Mouse (Mus musculus): Measurements from ENCODE around the gene Tmem181a. TPM values are rescaled to one million over a fixed set of nuclear protein-coding genes. Genes with fewer than 3 reads are reported as not detected.
"Not testable (repeated sequence)": the region's sequence is repeated elsewhere in the genome, so short reads cannot be mapped to it uniquely, and the experiment has no call there.

Tmem181a gene
- total RNA-seq, 4 experiments from 2014 or later, result 13.9 to 15.1 (median 14.4) TPM

GRCm38 (mm10) chr17:6305656-6306270 is 49.1 kb downstream of the Tmem181a start:
- DNase-seq, result not testable (repeated sequence)

- DNase-seq, result not testable (repeated sequence)
These were observed 49.8 kb downstream of the Tmem181a start for GRCm38 (mm10) chr17:6306503-6306902.

- not testable (repeated sequence) for DNase-seq
These were observed 55.1 kb downstream of the Tmem181a start for GRCm38 (mm10) chr17:6311716-6312115.

- not testable (repeated sequence) for DNase-seq
These were observed 56.1 kb downstream of the Tmem181a start for GRCm38 (mm10) chr17:6312755-6313154.

- DNase-seq, result not testable (repeated sequence)
These were observed 57.8 kb downstream of the Tmem181a start for GRCm38 (mm10) chr17:6314493-6314892.

- not testable (repeated sequence) for DNase-seq
These were observed 59.0 kb downstream of the Tmem181a start for GRCm38 (mm10) chr17:6315706-6316105.

GRCm38 (mm10) chr17:6316379-6317126 is 59.9 kb downstream of the Tmem181a start:
- DNase-seq, result peak; percentile 38

GRCm38 (mm10) chr17:6317339-6317985 is 60.8 kb downstream of the Tmem181a start, which contains the start of gene Dynlt1a:
Dynlt1a (minus strand) TSS chr17:6317500.
- DNase-seq, result peak; percentile 97

- DNase-seq, result not testable (repeated sequence)
These were observed 64.6 kb downstream of the Tmem181a start for GRCm38 (mm10) chr17:6321081-6321777.

- DNase-seq, result not testable (repeated sequence)
These were observed 65.1 kb downstream of the Tmem181a start for GRCm38 (mm10) chr17:6321778-6322101.

- DNase-seq, result not testable (repeated sequence)
These were observed 68.4 kb downstream of the Tmem181a start for GRCm38 (mm10) chr17:6325021-6325420.

GRCm38 (mm10) chr17:6325543-6325942 is 68.9 kb downstream of the Tmem181a start:
- DNase-seq, result not testable (repeated sequence)

- not testable (repeated sequence) for DNase-seq
These were observed 70.9 kb downstream of the Tmem181a start for GRCm38 (mm10) chr17:6327554-6327953.

GRCm38 (mm10) chr17:6328997-6329396 is 72.3 kb downstream of the Tmem181a start:
- not testable (repeated sequence) for DNase-seq

GRCm38 (mm10) chr17:6342606-6343294 is 86.1 kb downstream of the Tmem181a start:
- not testable (repeated sequence) for DNase-seq

GRCm38 (mm10) chr17:6355256-6355655 is 98.6 kb downstream of the Tmem181a start:
- DNase-seq, result not testable (repeated sequence)

Other genes with a start within 250 kb of the Tmem181a start
- gene Serac1, start 177.1 kb upstream of the Tmem181a start, total RNA-seq (2022), result 10 to 100 TPM in 2 of 4 experiments, 1 to 10 TPM in 2; 8.9 to 10.6 (median 9.9) TPM
- gene Gtf2h5, start 177.1 kb upstream of the Tmem181a start, total RNA-seq (2022), result 10 to 100 TPM; 72.6 to 91.7 (median 76.8) TPM
- gene Tulp4, start 150.4 kb upstream of the Tmem181a start, total RNA-seq (2022), result 100 to 1,000 TPM in 2 of 4 experiments, 10 to 100 TPM in 2; 86.9 to 123 (median 107) TPM
- gene Dynlt1a, start 60.6 kb downstream of the Tmem181a start, total RNA-seq (2022), result 1 to 10 TPM; 2.6 to 7.1 (median 5.4) TPM
- 100 to 1,000 TPM in 3 of 4 experiments, 10 to 100 TPM in 1; 90.2 to 122 (median 107) TPM for gene Dynlt1b, start 173.3 kb downstream of the Tmem181a start, total RNA-seq (2022)

Data from adrenal gland, adult 8-10 months (tissue).